Mouse (Mus musculus): ENCODE results near the gene Spon1. TPM values are rescaled to one million over a fixed set of nuclear protein-coding genes. Genes with fewer than 3 reads are reported as not detected.

Gene Spon1
- polyA plus RNA-seq, 1 experiment from 2014 or later: 30.2 TPM

GRCm38 (mm10) chr7:114080250-114080649 is 314.5 kb downstream of the Spon1 start:
- Histone ChIP-seq H3K9ac (no peak overlapping the region), H3K36me3 (no peaks in the 10 kb centered on the region), H3K4me2 (replicated peaks) (no peak overlapping the region), H3K9me3 (replicated peaks) (no peaks in the 10 kb centered on the region), H3K27ac (replicated peaks) (no peak overlapping the region), H3K4me3 (replicated peaks) (no peak overlapping the region), H3K4me1 (0 out of 2 replicates have a peak, but pooled peaks cover 4% of the 10 kb centered on the region), H3K27me3 (no peaks in the 10 kb centered on the region)
- 93% methylated on average over 5 of the region's 5 CpGs for WGBS
- ATAC-seq (ENCODE audit: insufficient number of reproducible peaks, low FRiP score, low TSS enrichment, low read depth): no peak

- Histone ChIP-seq H3K4me1 (0 out of 2 replicates have a peak, but pooled peaks cover 7% of the 10 kb centered on the region), H3K9ac (no peak overlapping the region), H3K27me3 (no peaks in the 10 kb centered on the region), H3K27ac (replicated peaks) (no peak overlapping the region), H3K4me3 (replicated peaks) (no peak overlapping the region), H3K36me3 (no peaks in the 10 kb centered on the region), H3K9me3 (replicated peaks) (no peaks in the 10 kb centered on the region), H3K4me2 (replicated peaks) (no peak overlapping the region)
- no peak; the same call in 1 of the 2 replicates for ATAC-seq (ENCODE audit: insufficient number of reproducible peaks, low FRiP score, low TSS enrichment, low read depth)
- WGBS: 44% methylated on average over 21 of the region's 21 CpGs
These were observed 316.0 kb downstream of the Spon1 start for GRCm38 (mm10) chr7:114081633-114082420.

DNA sequence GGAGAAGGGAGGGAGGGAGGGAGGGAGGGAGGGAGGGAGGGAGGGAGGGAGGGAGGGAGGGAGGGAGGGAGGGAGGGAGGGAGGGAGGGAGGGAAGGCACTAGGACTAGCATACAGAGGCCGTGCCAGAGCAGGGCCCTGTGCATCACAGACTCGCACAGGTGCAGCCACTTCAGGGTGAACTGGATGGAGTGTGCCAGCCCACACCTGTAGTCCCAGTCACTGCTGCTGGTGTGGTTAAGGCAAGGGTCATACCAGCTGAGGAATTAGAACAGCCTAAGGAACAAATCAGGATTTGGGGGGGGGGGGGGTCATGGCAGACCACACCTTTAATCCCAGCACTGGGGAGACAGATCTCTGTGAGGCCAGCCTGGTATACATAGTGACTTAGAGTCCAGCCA is 317.3 kb downstream of the Spon1 start:
- H3K4me3 ChIP-seq (replicated peaks): no peak overlapping the region
- no peaks in the 10 kb centered on the region for H3K36me3 ChIP-seq
- H3K9ac ChIP-seq: no peak overlapping the region
- H3K27me3 ChIP-seq: no peaks in the 10 kb centered on the region
- 0 out of 2 replicates have a peak, but pooled peaks cover 8% of the 10 kb centered on the region for H3K4me1 ChIP-seq
- ATAC-seq (ENCODE audit: insufficient number of reproducible peaks, low FRiP score, low TSS enrichment, low read depth): no peak
- H3K9me3 ChIP-seq (replicated peaks): no peaks in the 10 kb centered on the region
- no peak overlapping the region for H3K4me2 ChIP-seq (replicated peaks)
- no peak overlapping the region for H3K27ac ChIP-seq (replicated peaks)
- 68% methylated on average over 2 of the region's 2 CpGs for WGBS

- Histone ChIP-seq H3K27me3 (no peaks in the 10 kb centered on the region), H3K9ac (no peak overlapping the region), H3K27ac (replicated peaks) (no peak overlapping the region), H3K4me2 (replicated peaks) (no peak overlapping the region), H3K4me1 (0 out of 2 replicates have a peak, but pooled peaks cover 8% of the 10 kb centered on the region), H3K4me3 (replicated peaks) (no peak overlapping the region), H3K36me3 (no peaks in the 10 kb centered on the region), H3K9me3 (replicated peaks) (no peaks in the 10 kb centered on the region)
- WGBS: 72% methylated on average over 3 of the region's 3 CpGs
- no peak for ATAC-seq (ENCODE audit: insufficient number of reproducible peaks, low FRiP score, low TSS enrichment, low read depth)
These were observed 318.0 kb downstream of the Spon1 start for GRCm38 (mm10) chr7:114083760-114084159.

DNA sequence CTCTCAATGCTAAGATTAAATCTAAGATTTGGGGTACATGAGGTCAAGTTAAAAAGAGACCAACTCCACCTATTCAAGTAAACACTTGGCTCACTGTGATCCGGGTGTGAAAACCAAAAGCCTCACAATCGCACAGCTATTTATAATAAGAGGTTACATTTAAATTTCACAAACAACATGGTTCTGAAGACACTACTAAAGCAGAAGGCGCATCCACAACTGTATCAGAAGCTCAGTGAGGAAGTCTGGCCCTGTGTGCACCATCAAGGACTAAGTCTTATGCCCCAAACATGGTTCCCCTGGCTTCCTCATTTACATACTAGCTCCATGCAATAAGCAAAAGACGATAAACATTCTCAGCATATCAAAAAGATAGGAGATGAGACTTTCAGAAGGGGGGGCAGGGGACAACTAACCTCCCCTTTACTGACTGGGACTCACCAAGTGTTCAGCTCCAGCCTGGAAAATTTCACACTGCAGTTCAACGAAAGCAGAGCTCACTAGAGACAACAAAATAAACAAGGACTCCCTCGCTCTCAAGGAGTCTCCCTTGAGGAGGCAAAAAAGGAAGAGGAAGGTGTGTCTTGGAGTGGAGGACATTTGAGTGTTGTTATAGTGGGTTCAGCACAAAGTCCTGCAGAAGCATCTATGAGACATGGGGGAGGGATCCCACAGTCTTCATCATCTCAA is 320.4 kb downstream of the Spon1 start:
- Histone ChIP-seq H3K9ac (no peak overlapping the region), H3K27ac (replicated peaks) (no peak overlapping the region), H3K4me3 (replicated peaks) (no peak overlapping the region), H3K4me1 (0 out of 2 replicates have a peak, but pooled peaks cover 8% of the 10 kb centered on the region), H3K9me3 (replicated peaks) (no peaks in the 10 kb centered on the region), H3K36me3 (no peaks in the 10 kb centered on the region), H3K27me3 (no peaks in the 10 kb centered on the region), H3K4me2 (replicated peaks) (no peak overlapping the region)
- no peak for ATAC-seq (ENCODE audit: insufficient number of reproducible peaks, low FRiP score, low TSS enrichment, low read depth)
- WGBS: 73% methylated on average over 6 of the region's 6 CpGs

GRCm38 (mm10) chr7:114087341-114087740 is 321.5 kb downstream of the Spon1 start:
- 0 out of 2 replicates have a peak, but pooled peaks cover 5% of the 10 kb centered on the region for H3K4me1 ChIP-seq
- ATAC-seq (ENCODE audit: insufficient number of reproducible peaks, low FRiP score, low TSS enrichment, low read depth): no peak
- H3K27me3 ChIP-seq: no peaks in the 10 kb centered on the region
- H3K9ac ChIP-seq: no peak overlapping the region
- no peaks in the 10 kb centered on the region for H3K9me3 ChIP-seq (replicated peaks)
- H3K27ac ChIP-seq (replicated peaks): no peak overlapping the region
- no peak overlapping the region for H3K4me3 ChIP-seq (replicated peaks)
- no peak overlapping the region for H3K4me2 ChIP-seq (replicated peaks)
- no peaks in the 10 kb centered on the region for H3K36me3 ChIP-seq
- WGBS: 44% methylated on average over 6 of the region's 6 CpGs

DNA sequence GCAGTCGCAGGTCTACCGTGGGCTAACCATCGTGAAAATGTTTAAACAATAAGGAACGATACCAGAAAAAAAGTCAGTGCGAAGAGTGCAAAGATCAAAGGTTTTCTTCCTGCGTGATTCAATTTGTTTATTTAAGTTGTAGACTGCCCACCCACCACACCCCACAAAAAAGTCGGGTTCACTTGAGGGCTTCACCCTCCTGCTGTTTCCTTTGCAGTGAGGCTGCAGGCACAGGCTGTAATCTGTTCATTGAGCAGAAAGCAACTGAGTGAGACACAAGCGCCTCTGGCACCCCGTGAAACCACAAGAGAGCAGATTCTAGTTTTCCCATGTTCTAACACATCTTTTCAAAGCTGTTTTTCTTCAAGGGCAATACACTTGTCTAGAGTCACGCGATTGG is 322.2 kb downstream of the Spon1 start:
- 16% methylated on average over 11 of the region's 11 CpGs for WGBS
- H3K4me2 ChIP-seq (replicated peaks): no peak overlapping the region
- no peaks in the 10 kb centered on the region for H3K27me3 ChIP-seq
- H3K4me3 ChIP-seq (replicated peaks): no peak overlapping the region
- no peak overlapping the region for H3K27ac ChIP-seq (replicated peaks)
- no peak overlapping the region for H3K9ac ChIP-seq
- no peaks in the 10 kb centered on the region for H3K9me3 ChIP-seq (replicated peaks)
- no peaks in the 10 kb centered on the region for H3K36me3 ChIP-seq
- 0 out of 2 replicates have a peak, but pooled peaks cover 4% of the 10 kb centered on the region for H3K4me1 ChIP-seq
- no peak for ATAC-seq (ENCODE audit: insufficient number of reproducible peaks, low FRiP score, low TSS enrichment, low read depth)

GRCm38 (mm10) chr7:114088918-114089317 is 323.1 kb downstream of the Spon1 start:
- Histone ChIP-seq H3K27ac (replicated peaks) (no peak overlapping the region), H3K36me3 (no peaks in the 10 kb centered on the region), H3K9me3 (replicated peaks) (no peaks in the 10 kb centered on the region), H3K4me1 (0 out of 2 replicates have a peak, but pooled peaks cover 4% of the 10 kb centered on the region), H3K27me3 (no peaks in the 10 kb centered on the region), H3K4me2 (replicated peaks) (no peak overlapping the region), H3K9ac (no peak overlapping the region), H3K4me3 (replicated peaks) (no peak overlapping the region)
- WGBS: 74% methylated on average over 5 of the region's 5 CpGs
- no peak for ATAC-seq (ENCODE audit: insufficient number of reproducible peaks, low FRiP score, low TSS enrichment, low read depth)

- Histone ChIP-seq H3K4me1 (0 out of 2 replicates have a peak, but pooled peaks cover 4% of the 10 kb centered on the region), H3K36me3 (no peaks in the 10 kb centered on the region), H3K4me3 (replicated peaks) (no peak overlapping the region), H3K4me2 (replicated peaks) (no peak overlapping the region), H3K9ac (no peak overlapping the region), H3K27me3 (no peaks in the 10 kb centered on the region), H3K27ac (replicated peaks) (no peak overlapping the region), H3K9me3 (replicated peaks) (no peaks in the 10 kb centered on the region)
- 66% methylated on average over 3 of the region's 3 CpGs for WGBS
- ATAC-seq (ENCODE audit: insufficient number of reproducible peaks, low FRiP score, low TSS enrichment, low read depth): no peak
These were observed 324.4 kb downstream of the Spon1 start for GRCm38 (mm10) chr7:114090231-114090630.

DNA sequence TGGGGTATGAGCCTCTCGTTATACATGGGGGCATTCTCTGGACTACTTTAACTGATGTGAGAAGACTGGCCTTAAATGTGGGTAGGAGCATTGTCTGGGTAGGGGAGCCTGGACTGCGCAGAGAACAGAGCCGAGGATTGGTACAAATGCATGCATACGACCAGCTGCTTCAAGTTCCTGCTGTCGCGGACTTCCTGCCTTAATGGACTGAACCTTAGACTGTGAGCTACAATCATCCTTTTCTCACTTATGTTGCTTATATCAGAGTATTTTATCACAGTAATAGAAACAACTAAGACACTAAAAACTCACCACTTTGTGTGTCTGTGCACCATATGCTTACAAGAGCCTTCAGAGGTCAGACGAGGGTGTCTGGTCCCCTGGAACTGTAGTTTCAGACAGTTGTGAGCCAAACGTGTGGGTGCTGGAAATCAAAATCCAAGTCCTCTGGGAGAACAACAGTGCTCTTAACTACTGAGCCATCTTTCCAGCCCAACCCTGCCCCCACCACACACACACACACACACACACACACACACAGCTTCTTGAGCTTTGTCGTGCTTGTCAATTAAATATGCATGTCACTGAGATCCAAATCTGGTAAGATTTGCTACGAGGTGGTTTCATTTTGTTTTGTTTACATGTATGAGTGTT is 325.2 kb downstream of the Spon1 start:
- WGBS: 65% methylated on average over 10 of the region's 10 CpGs
- Histone ChIP-seq H3K36me3 (no peaks in the 10 kb centered on the region), H3K9me3 (replicated peaks) (no peaks in the 10 kb centered on the region), H3K4me1 (0 out of 2 replicates have a peak, but pooled peaks cover 4% of the 10 kb centered on the region), H3K27ac (replicated peaks) (no peak overlapping the region), H3K4me2 (replicated peaks) (no peak overlapping the region), H3K9ac (no peak overlapping the region), H3K27me3 (no peaks in the 10 kb centered on the region), H3K4me3 (replicated peaks) (no peak overlapping the region)
- no peak for ATAC-seq (ENCODE audit: insufficient number of reproducible peaks, low FRiP score, low TSS enrichment, low read depth)
